Mouse (Mus musculus) right cerebral cortex, postnatal 36 days (tissue): ENCODE data around the gene 1700012A03Rik.

Source experiments
- DNase-seq, 2 experiments: peaks; one replicate each; pipeline ENCODE4 v3.0.0; 2022; ENCODE audit warnings: low spot score in 2 of 2, mixed read lengths in 1 of 2

The 1700012A03Rik gene

DNA sequence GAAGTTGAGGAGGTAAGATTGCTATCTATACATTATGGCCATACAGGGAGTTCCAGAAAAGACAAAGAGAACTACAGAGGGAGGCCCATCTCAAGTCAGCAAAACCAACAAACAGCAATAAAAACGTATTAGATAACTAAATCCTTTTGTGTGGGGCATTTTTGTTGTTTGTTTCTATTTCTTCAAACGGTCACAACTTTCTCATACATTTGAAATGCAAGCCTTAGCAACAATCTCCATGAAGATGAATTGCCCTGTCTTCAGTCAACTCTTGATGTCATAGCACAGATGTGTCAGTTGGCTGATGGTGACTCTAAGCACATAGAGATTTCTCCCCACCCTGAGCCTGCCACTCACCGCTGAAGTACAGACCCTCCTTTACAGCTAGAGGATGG, at the start of gene 1700012A03Rik:
Gene 1700012A03Rik, plus strand, starts transcription at position 296 of the 395 bp plus-strand sequence.
- DNase-seq, result no peak

- no peak for DNase-seq
Measured at GRCm38 (mm10) chr6:32004228-32004627, 45.8 kb upstream of the 1700012A03Rik start.

- DNase-seq, result no peak
Measured at GRCm38 (mm10) chr6:32005914-32006313, 44.1 kb upstream of the 1700012A03Rik start.

GRCm38 (mm10) chr6:32006382-32006781, 43.7 kb upstream of the 1700012A03Rik start:
- no peak for DNase-seq

- DNase-seq, result peak; percentile 19 to 20
Measured at GRCm38 (mm10) chr6:32007336-32007735, 42.7 kb upstream of the 1700012A03Rik start.

DNA sequence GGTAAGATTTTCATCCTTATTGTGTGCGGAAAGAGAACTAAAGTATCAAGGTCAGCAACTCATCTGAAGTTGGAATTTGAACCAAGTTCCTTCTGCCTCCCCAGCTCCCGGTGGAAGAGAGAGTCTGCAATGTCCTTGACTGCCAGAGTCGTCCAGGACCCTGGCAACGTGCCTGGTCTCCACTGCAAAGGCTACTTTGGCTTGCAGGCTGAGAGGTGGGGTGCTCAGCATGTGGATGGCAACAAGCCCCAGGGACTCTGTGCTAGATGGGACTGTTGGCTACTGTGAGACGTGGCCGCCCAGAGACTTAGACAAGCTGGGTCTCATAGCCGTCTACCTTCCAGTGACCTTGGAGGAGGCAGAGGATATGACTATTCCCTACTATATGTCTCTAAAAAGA, 33.2 kb upstream of the 1700012A03Rik start:
- no peak for DNase-seq

- no peak for DNase-seq
Measured at GRCm38 (mm10) chr6:32017406-32018104, 32.5 kb upstream of the 1700012A03Rik start.

GRCm38 (mm10) chr6:32018105-32018446, 32.0 kb upstream of the 1700012A03Rik start:
- no peak for DNase-seq

- no peak for DNase-seq
Measured at GRCm38 (mm10) chr6:32021853-32022536, 28.1 kb upstream of the 1700012A03Rik start.

DNA sequence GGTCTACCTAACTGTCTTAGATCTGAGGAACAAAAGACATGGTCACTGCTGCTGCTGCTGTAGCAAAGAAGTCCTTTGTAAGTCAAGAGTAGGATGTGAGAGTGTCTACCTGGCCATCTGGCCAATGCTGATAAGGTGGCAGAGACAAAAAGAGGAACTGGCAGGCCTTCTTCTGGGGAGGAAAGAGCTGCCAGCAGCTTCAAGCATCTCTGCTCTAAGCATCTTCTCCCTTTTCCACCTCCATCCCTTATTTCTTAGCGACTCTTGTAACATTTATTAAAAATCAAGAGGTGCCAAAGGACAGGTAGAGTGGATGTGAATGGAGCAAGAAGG, 27.5 kb upstream of the 1700012A03Rik start:
- DNase-seq, result no peak

DNA sequence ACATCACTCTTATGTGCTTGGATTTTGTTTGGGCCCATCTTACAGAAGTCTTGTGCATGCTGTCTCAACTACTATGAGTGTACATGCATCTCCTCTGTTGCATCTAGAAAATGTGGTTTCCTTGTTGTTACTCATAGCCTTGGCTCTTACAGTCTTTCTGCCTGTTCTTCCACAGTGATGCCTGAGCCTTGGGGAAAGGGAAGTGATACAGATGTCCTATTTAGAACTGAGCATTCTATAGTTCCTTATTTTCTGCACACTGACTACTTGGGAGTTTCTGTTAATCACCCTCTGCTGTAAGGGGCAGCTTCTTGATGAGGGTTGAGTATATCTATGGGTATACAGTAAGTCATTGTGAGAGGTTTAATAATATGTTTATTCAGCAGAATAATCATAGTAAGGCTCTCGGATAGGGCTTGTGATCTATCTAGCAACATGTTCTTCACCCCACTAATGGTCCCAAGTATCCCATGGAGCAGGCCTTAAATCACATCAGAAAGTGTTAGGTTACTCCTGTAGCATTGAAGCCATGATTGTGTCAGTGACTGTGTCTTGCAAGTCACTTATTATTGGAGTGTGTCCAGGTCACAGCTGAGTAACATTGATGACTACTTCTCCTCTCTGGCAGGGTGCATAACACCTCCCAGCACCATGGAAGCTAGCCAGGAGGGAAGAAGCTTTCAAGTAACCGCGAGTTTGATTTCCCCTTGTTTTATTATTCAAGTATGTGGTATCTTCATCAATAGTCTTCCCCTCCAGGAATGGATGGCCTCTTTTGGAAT, 21.6 kb upstream of the 1700012A03Rik start:
- DNase-seq, result no peak

GRCm38 (mm10) chr6:32034226-32034625, 15.8 kb upstream of the 1700012A03Rik start:
- no peak for DNase-seq

- DNase-seq, result no peak
Measured at GRCm38 (mm10) chr6:32045344-32045743, 4.7 kb upstream of the 1700012A03Rik start.

- DNase-seq, result no peak
Measured at GRCm38 (mm10) chr6:32049256-32049950, 643 bp upstream of the 1700012A03Rik start.

GRCm38 (mm10) chr6:32052135-32052915, 2.3 kb downstream of the 1700012A03Rik start:
- DNase-seq, result no peak

- no peak for DNase-seq
Measured at GRCm38 (mm10) chr6:32056525-32056924, 6.5 kb downstream of the 1700012A03Rik start.

DNA sequence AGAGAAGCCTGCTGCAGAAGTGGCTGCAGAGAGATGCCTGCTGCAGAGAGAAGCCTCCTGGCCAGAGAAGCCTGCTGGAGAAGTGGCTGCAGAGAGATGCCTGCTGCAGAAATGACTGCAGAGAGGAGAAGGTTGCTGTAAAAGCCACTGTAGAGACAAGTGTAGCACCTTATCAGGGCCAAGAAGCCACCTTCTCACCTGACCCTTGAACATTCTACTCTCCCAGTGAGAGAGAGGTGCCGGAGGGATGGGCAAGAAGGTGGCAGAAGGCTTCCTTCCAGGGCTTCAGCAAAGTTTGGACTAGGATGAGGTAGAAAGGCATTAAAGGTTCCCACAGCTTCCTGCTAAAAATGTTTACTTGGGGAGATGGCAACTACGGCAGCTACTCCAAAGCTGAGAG, 8.5 kb downstream of the 1700012A03Rik start:
- no peak for DNase-seq

- no peak for DNase-seq
Measured at GRCm38 (mm10) chr6:32060641-32061040, 10.6 kb downstream of the 1700012A03Rik start.

DNA sequence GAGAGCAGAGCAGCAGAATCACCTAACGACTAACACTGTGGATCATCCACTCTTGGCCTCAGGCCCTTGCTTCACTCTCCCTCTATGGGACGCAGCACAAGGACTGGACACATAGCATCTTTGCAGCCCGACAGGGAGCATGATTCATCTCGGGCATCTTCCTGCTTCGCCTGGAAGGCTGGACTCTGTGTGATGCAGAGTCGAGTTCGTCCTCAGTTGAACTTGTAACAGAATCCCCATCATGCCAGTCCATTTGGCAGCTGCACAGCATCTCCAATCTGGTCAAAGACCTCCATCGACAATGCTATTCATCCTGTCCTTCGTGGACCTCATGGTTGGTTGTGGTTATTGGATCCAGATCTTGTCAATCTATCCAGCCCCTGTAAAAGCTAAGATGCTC, 11.2 kb downstream of the 1700012A03Rik start:
- DNase-seq, result no peak

- no peak for DNase-seq
Measured at GRCm38 (mm10) chr6:32065789-32066510, 15.9 kb downstream of the 1700012A03Rik start.

- no peak for DNase-seq
Measured at GRCm38 (mm10) chr6:32072161-32072560, 22.1 kb downstream of the 1700012A03Rik start.
